Mouse (Mus musculus): ENCODE data around the gene Tmf1. TPM values are rescaled to one million over a fixed set of nuclear protein-coding genes. Genes with fewer than 3 reads are reported as not detected.

Tmf1 gene
- polyA plus RNA-seq, 1 experiment from 2014 or later = 34.2 TPM

GRCm38 (mm10) chr6:97221205-97222025, 42.5 kb upstream of the Tmf1 start:
- no peak for DNase-seq (ENCODE audit: low spot score)
- Histone ChIP-seq H3K4me1 (ENCODE audit: control insufficient read depth, insufficient read depth, low read length) (no peaks in the 10 kb centered on the region), H3K27ac (replicated peaks; ENCODE audit: low read depth, low read length) (no peak overlapping the region)

GRCm38 (mm10) chr6:97220672-97221071, 41.8 kb upstream of the Tmf1 start:
- no peaks in the 10 kb centered on the region for H3K27me3 ChIP-seq (ENCODE audit: control insufficient read depth, insufficient read depth, low read length)
- H3K9me3 ChIP-seq (replicated peaks; ENCODE audit: control insufficient read depth, low read length) = no peaks in the 10 kb centered on the region
- no peak for ATAC-seq (replicated peaks; ENCODE audit: insufficient number of reproducible peaks, low FRiP score, low TSS enrichment, low read depth)
- no peak overlapping the region for H3K9ac ChIP-seq (replicated peaks; ENCODE audit: low read length)
- H3K4me1 ChIP-seq (ENCODE audit: control insufficient read depth, insufficient read depth, low read length) = no peaks in the 10 kb centered on the region
- H3K4me3 ChIP-seq (ENCODE audit: low read depth, low read length) = no peak overlapping the region
- 84% methylated on average over 2 of the region's 5 CpGs for WGBS
- H3K4me2 ChIP-seq (ENCODE audit: low read depth, low read length) = no peak overlapping the region
- H3K36me3 ChIP-seq (replicated peaks; ENCODE audit: control insufficient read depth, insufficient read depth, low read depth, low read length) = no peaks in the 10 kb centered on the region
- DNase-seq (ENCODE audit: low spot score) = no peak
- no peak overlapping the region for H3K27ac ChIP-seq (replicated peaks; ENCODE audit: low read depth, low read length)

More at GRCm38 (mm10) chr6:97221205-97222025, 42.5 kb upstream of the Tmf1 start:
- H3K27me3 ChIP-seq (ENCODE audit: control insufficient read depth, insufficient read depth, low read length) = no peaks in the 10 kb centered on the region
- 72% methylated on average over 15 of the region's 15 CpGs for WGBS
- no peak for ATAC-seq (replicated peaks; ENCODE audit: insufficient number of reproducible peaks, low FRiP score, low TSS enrichment, low read depth)
- no peak overlapping the region for H3K9ac ChIP-seq (replicated peaks; ENCODE audit: low read length)
- no peak overlapping the region for H3K4me2 ChIP-seq (ENCODE audit: low read depth, low read length)
- no peaks in the 10 kb centered on the region for H3K9me3 ChIP-seq (replicated peaks; ENCODE audit: control insufficient read depth, low read length)
- no peak overlapping the region for H3K4me3 ChIP-seq (ENCODE audit: low read depth, low read length)
- H3K36me3 ChIP-seq (replicated peaks; ENCODE audit: control insufficient read depth, insufficient read depth, low read depth, low read length) = no peaks in the 10 kb centered on the region

GRCm38 (mm10) chr6:97216154-97216821, 37.4 kb upstream of the Tmf1 start:
- 80% methylated on average over 4 of the region's 4 CpGs for WGBS
- Histone ChIP-seq H3K4me2 (ENCODE audit: low read depth, low read length) (no peak overlapping the region), H3K27me3 (ENCODE audit: control insufficient read depth, insufficient read depth, low read length) (no peaks in the 10 kb centered on the region), H3K9me3 (replicated peaks; ENCODE audit: control insufficient read depth, low read length) (no peaks in the 10 kb centered on the region), H3K4me3 (ENCODE audit: low read depth, low read length) (no peak overlapping the region), H3K36me3 (replicated peaks; ENCODE audit: control insufficient read depth, insufficient read depth, low read depth, low read length) (no peaks in the 10 kb centered on the region), H3K9ac (replicated peaks; ENCODE audit: low read length) (no peak overlapping the region), H3K4me1 (ENCODE audit: control insufficient read depth, insufficient read depth, low read length) (no peaks in the 10 kb centered on the region), H3K27ac (replicated peaks; ENCODE audit: low read depth, low read length) (no peak overlapping the region)
- no peak for DNase-seq (ENCODE audit: low spot score)
- no peak for ATAC-seq (replicated peaks; ENCODE audit: insufficient number of reproducible peaks, low FRiP score, low TSS enrichment, low read depth)

- WGBS = 78% methylated on average over 12 of the region's 12 CpGs
- Histone ChIP-seq H3K36me3 (replicated peaks; ENCODE audit: control insufficient read depth, insufficient read depth, low read depth, low read length) (no peaks in the 10 kb centered on the region), H3K4me2 (ENCODE audit: low read depth, low read length) (peak overlapping the region; percentile 17), H3K9ac (replicated peaks; ENCODE audit: low read length) (no peak overlapping the region), H3K27me3 (ENCODE audit: control insufficient read depth, insufficient read depth, low read length) (no peaks in the 10 kb centered on the region), H3K27ac (replicated peaks; ENCODE audit: low read depth, low read length) (no peak overlapping the region), H3K4me3 (ENCODE audit: low read depth, low read length) (no peak overlapping the region), H3K9me3 (replicated peaks; ENCODE audit: control insufficient read depth, low read length) (no peaks in the 10 kb centered on the region), H3K4me1 (ENCODE audit: control insufficient read depth, insufficient read depth, low read length) (no peaks in the 10 kb centered on the region)
- no peak for DNase-seq (ENCODE audit: low spot score)
- no peak for ATAC-seq (replicated peaks; ENCODE audit: insufficient number of reproducible peaks, low FRiP score, low TSS enrichment, low read depth)
These were observed 33.1 kb upstream of the Tmf1 start for GRCm38 (mm10) chr6:97211981-97212380.

- Histone ChIP-seq H3K36me3 (replicated peaks; ENCODE audit: control insufficient read depth, insufficient read depth, low read depth, low read length) (no peaks in the 10 kb centered on the region), H3K27me3 (ENCODE audit: control insufficient read depth, insufficient read depth, low read length) (no peaks in the 10 kb centered on the region), H3K9ac (replicated peaks; ENCODE audit: low read length) (peak overlapping the region; percentile 61), H3K4me1 (ENCODE audit: control insufficient read depth, insufficient read depth, low read length) (no peaks in the 10 kb centered on the region), H3K4me3 (ENCODE audit: low read depth, low read length) (peak overlapping the region; percentile 48), H3K9me3 (replicated peaks; ENCODE audit: control insufficient read depth, low read length) (no peaks in the 10 kb centered on the region), H3K27ac (replicated peaks; ENCODE audit: low read depth, low read length) (no peak overlapping the region), H3K4me2 (ENCODE audit: low read depth, low read length) (peak overlapping the region; percentile 54)
- 3% methylated on average over 22 of the region's 22 CpGs for WGBS
- ATAC-seq (replicated peaks; ENCODE audit: insufficient number of reproducible peaks, low FRiP score, low TSS enrichment, low read depth) (peak; percentile 42), DNase-seq (ENCODE audit: low spot score) (peak; percentile 23)
These were observed 32.2 kb upstream of the Tmf1 start for GRCm38 (mm10) chr6:97210962-97211601.

- no peaks in the 10 kb centered on the region for H3K36me3 ChIP-seq (replicated peaks; ENCODE audit: control insufficient read depth, insufficient read depth, low read depth, low read length)
- peak within 1 kb of the TSS; percentile 54 for H3K4me2 ChIP-seq (ENCODE audit: low read depth, low read length)
- WGBS = 7% methylated on average over 32 of the region's 32 CpGs
- peak within 1 kb of the TSS; percentile 48 for H3K4me3 ChIP-seq (ENCODE audit: low read depth, low read length)
- no peak within 1 kb of the TSS for H3K27ac ChIP-seq (replicated peaks; ENCODE audit: low read depth, low read length)
- H3K27me3 ChIP-seq (ENCODE audit: control insufficient read depth, insufficient read depth, low read length) = no peaks in the 10 kb centered on the region
- peak; percentile 78 for ATAC-seq (replicated peaks; ENCODE audit: insufficient number of reproducible peaks, low FRiP score, low TSS enrichment, low read depth)
- no peaks in the 10 kb centered on the region for H3K4me1 ChIP-seq (ENCODE audit: control insufficient read depth, insufficient read depth, low read length)
- peak within 1 kb of the TSS; percentile 61 for H3K9ac ChIP-seq (replicated peaks; ENCODE audit: low read length)
- DNase-seq (ENCODE audit: low spot score) = peak; percentile 95
- H3K9me3 ChIP-seq (replicated peaks; ENCODE audit: control insufficient read depth, low read length) = no peaks in the 10 kb centered on the region
These were observed 31.5 kb upstream of the Tmf1 start, which contains the start of gene Arl6ip5 for GRCm38 (mm10) chr6:97210191-97210961. Arl6ip5 (plus strand) TSS chr6:97210689.

GRCm38 (mm10) chr6:97209751-97210150, 30.8 kb upstream of the Tmf1 start:
- no peak for ATAC-seq (replicated peaks; ENCODE audit: insufficient number of reproducible peaks, low FRiP score, low TSS enrichment, low read depth)
- Histone ChIP-seq H3K27ac (replicated peaks; ENCODE audit: low read depth, low read length) (no peak overlapping the region), H3K4me3 (ENCODE audit: low read depth, low read length) (no peak overlapping the region), H3K4me2 (ENCODE audit: low read depth, low read length) (no peak overlapping the region), H3K9me3 (replicated peaks; ENCODE audit: control insufficient read depth, low read length) (no peaks in the 10 kb centered on the region), H3K36me3 (replicated peaks; ENCODE audit: control insufficient read depth, insufficient read depth, low read depth, low read length) (no peaks in the 10 kb centered on the region), H3K27me3 (ENCODE audit: control insufficient read depth, insufficient read depth, low read length) (no peaks in the 10 kb centered on the region), H3K4me1 (ENCODE audit: control insufficient read depth, insufficient read depth, low read length) (no peaks in the 10 kb centered on the region), H3K9ac (replicated peaks; ENCODE audit: low read length) (no peak overlapping the region)
- WGBS = 79% methylated on average over 4 of the region's 4 CpGs
- DNase-seq (ENCODE audit: low spot score) = no peak
